Mouse (Mus musculus) ES-E14 (cell line): ENCODE results near the gene 4930524B15Rik.

Experiments used
- CHD2 ChIP-seq: IDR thresholded peaks from 2 replicates; pipeline ENCODE4 v1.6.1; 2014; ENCODE audit warnings: mild to moderate bottlenecking, low read depth, low read length, inconsistent platforms
- HCFC1 ChIP-seq: IDR thresholded peaks from 2 replicates; pipeline ENCODE4 v1.6.1; 2012; ENCODE audit warnings: low read length, inconsistent platforms, borderline replicate concordance; ENCODE audit not compliant: insufficient read depth
- MAFK ChIP-seq: IDR thresholded peaks from 2 replicates; pipeline ENCODE4 v1.6.1; 2014; ENCODE audit warnings: mild to moderate bottlenecking, low read depth, low read length, inconsistent platforms; ENCODE audit not compliant: insufficient read depth
- ZC3H11A ChIP-seq: IDR thresholded peaks from 2 replicates; pipeline ENCODE4 v1.6.1; 2012; ENCODE audit warnings: low read depth, mild to moderate bottlenecking, inconsistent platforms, low read length, borderline replicate concordance
- ZNF384 ChIP-seq: IDR thresholded peaks from 2 replicates; pipeline ENCODE4 v1.6.1; 2012; ENCODE audit warnings: low read depth, low read length, inconsistent platforms

DNA sequence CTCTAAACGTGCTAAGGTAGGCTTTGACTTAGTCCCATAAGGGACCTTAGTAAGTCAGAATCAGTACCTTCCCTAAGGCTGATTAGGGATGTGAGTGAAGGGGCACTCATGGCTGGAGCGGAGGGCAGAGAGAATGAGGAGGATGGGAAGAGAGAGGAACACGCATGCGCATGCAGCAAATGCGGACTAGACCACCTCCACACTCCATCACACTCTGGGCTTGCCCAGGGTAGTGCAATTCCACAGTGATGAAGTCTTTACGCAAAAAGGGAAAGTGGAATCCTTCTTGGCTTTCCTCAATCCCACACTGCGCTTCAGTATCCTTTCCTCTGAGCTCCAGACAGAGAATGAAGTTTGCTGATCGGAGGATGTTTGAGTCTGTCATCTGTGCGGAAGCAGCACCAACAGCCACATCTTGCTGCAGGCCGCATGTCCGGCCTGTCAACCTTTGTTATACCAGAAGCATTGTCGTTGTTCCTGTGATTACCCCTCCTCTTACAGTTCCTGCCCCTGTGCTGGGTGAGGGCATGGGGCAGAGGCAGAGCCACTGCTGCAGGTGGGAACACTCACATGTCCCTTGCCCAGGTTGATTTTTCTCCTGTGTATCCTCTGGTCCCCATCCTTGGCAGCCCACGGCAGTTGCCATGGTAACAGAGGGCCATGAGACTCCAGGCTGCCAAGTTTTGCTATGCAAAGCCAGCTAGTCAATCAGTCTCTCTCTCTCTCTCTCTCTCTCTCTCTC is 24.3 kb upstream of the 4930524B15Rik start:
- TF ChIP-seq ZC3H11A = no peak
- TF ChIP-seq MAFK = no peak
- TF ChIP-seq HCFC1 = no peak
- no peak for TF ChIP-seq ZNF384
- no peak for TF ChIP-seq CHD2
